Mouse (Mus musculus): ENCODE data around the gene Sdhaf2.

- TF ChIP-seq CTCF (IDR thresholded peaks at IDR 0.05; ENCODE audit: extremely low read depth, insufficient read depth, low read length) (no peak), POLR2A (IDR thresholded peaks at IDR 0.05; ENCODE audit: extremely low read depth, insufficient read depth, low read length) (no peak)
Observed at GRCm38 (mm10) chr19:10458096-10458495, 67.8 kb downstream of the Sdhaf2 start.
